Mouse (Mus musculus) skeletal muscle tissue, adult 2 months (tissue): ENCODE data around the gene Gpr108.

Source experiments
- DNase-seq: peaks from one replicate; pipeline ENCODE4 v3.0.0-alpha.2; 2012; ENCODE audit warnings: low read depth, low spot score

Gene Gpr108

DNA sequence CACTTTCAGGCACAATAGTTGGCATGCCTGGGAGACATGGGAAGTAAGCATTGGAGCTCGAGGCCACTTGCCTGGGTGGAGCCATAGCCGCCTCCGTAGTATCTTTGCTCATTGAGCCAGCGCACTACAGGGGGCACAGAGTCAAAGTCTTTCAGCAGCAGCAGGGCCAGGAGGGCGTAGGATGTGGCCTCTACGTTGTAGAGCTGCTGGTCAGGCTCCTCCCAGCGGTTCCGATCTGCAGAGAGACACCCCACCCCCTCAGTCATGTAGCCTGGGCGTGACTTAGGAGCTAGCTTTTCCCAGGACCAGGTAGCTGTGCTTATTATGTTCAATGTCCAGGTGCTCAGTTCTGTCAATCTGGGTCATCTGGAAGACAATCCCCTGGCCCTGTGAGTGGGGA, 36.7 kb downstream of the Gpr108 start:
- DNase-seq = no peak

DNA sequence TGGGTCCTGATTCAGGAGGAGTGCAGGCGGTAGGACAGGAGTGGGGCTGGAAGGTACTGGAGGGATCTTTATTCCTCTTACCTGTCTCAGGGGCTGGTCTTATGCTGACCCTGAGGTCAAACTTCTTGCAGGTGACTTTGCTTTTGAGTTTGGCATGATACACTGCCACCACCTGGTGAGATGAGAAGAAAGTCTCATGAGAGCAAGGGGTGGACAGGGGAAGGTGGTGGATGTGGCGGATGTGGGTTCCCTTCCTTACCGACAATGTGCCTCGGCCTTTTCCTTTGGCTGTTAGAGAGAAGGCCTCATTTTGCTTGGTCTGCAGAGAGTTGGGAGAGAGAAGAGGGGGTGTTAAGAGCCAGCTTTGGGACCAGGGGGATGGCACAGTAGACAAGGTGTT, 38.9 kb downstream of the Gpr108 start:
- DNase-seq = no peak

DNA sequence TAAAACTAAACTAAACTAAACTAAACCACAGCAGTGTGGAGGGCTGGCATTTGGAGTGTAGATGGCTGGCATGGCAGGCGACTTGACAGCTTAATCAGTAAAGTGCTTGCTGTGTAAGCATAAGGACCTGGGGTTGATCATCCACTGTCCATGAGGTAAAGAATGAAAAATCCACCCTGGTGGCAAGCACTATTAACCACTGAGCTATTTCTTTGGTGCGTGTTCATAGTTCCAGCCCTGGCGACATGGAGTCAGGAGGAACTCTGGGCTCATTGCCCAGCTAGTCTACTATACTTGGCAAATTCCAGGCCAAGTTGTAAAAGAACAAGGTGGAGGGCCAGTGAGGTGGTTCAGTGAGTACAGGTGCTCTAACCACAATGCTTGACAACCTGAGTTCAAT, 40.3 kb downstream of the Gpr108 start:
- DNase-seq = no peak

DNA sequence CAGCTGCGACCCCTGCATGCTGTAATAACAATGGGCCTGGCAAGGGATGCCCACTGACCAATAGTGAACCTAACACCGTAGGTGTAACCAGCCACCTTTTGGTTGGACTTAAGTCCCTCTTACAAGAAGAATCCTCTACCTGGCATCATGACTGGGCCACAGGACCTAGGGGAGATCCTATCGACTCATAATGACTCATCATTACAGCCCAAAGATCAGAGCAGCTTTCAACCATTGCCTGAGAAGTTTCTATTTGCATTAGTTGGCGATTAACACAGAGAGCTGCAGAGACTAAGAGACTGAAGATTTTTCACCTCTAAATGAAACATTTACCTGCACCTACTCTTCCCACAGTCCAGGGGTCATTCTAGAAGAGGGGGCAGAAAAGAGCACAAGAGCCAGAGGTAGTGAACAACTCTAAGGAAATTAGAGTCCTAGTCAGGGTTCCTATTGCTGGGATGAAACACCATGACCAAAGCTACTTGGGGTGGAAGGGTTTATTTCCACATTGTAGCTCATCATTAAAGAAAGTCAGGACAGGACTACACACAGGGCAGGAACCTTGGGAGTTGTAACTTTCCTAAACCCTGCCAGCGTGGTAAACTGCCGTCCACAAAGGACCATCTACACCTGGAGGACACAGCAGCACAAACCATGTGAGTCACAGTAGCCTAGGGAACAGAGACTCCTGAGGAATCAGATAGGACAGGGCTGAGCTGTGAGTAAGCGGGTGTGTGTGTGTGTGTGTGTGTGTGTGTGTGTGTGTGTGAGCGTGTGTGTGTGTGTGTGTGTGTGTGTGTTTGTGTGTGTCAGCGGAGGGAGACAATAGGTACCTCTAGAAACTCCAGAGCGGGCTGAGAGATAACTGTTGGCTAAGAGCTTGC, 46.2 kb downstream of the Gpr108 start:
- DNase-seq = no peak

DNA sequence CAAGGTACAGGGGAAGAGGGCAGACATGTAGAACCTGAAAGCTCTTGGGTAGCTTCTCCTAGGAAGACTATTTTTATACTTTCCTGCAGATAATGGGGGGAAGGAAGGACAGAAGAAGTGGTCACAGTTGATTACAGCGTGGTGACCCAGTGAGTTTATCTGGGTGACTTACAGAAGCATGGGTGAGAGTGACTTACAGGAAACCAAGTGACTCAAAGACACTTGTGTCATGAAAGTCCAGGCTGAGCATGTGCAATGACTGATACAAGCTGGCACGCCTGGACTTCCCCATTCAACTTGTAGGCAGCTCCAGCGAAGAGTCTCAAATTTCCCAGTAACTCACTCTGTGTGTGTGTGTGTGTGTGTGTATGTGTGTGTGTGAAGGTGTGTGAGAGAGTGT, 50.0 kb downstream of the Gpr108 start:
- no peak for DNase-seq

DNA sequence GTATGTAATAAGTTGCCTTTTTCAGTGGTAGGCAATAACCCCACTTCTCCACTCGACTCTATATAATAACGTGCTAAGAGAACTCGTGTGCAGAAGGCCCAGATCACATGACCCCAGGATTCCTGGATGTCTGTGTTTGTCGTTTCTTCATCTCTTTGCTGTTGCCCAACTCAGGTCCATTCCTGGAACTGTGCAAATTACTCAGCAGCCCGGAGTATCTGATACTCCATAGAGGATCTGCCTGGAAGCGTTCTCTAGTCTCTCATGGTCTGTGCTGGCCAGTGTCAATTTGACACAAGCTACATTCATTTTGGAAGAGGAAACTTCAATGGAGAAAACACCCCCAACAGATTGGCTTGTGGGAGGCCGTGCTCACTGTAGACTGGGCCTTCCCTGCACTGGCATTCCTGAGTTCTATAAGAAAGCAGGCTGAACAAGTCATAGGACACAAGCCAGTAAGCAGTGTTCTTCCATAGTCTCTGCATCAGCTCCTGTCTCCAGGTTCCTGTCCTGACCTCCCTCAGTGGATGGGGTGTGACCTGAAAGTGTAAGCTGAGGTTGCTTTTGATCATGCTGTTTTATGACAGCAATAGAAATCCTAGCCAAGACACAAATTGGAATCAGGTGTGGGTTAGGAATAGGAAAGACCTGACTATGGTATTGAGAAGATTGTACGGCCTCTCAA, 52.8 kb downstream of the Gpr108 start:
- no peak for DNase-seq

DNA sequence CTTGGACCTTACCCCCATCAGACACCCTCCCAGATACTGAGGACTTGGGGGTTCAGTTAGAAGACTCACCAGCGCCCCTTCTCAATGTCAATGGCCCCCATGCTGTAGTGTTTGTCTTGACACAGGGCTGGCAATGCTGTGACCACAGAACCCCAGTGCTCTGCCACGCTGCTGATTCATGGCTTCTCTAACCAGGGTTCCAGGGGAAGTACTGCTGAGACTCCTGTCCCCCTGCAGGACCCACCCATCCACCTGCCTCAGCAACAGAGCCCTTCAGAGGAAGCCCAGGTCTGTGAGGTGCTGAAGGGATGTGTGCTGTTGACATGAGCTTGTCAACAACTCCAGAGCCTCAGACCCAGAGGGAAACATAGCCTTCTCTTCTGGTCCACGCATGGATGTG, 53.5 kb downstream of the Gpr108 start:
- DNase-seq = no peak

DNA sequence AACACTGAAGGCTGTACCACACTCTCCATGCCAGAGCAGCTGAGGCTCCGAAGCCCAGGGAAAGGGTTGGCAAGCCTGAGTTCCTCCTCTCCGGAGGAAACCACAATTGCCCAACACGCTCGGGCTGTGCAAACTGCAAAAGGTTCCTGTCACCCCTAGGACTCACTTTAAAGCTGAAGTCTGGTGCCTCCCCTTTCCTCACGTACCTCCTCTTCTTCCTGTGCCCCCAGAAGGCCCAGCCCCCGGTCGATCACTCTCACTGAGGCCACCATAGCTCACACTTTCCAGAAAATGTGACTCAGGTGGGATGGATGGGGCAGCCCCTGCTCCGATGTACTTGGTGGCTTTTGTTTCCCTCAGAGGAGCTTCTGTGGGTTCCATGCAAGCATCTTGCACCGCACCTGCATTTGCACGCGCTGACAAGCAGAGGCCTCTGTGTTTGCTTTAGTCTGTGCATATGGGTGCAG, 54.2 kb downstream of the Gpr108 start, which contains the start of gene Tnfsf14:
Gene Tnfsf14, minus strand, starts transcription at position 137 of the 467 bp plus-strand sequence.
- DNase-seq = peak; percentile 18

DNA sequence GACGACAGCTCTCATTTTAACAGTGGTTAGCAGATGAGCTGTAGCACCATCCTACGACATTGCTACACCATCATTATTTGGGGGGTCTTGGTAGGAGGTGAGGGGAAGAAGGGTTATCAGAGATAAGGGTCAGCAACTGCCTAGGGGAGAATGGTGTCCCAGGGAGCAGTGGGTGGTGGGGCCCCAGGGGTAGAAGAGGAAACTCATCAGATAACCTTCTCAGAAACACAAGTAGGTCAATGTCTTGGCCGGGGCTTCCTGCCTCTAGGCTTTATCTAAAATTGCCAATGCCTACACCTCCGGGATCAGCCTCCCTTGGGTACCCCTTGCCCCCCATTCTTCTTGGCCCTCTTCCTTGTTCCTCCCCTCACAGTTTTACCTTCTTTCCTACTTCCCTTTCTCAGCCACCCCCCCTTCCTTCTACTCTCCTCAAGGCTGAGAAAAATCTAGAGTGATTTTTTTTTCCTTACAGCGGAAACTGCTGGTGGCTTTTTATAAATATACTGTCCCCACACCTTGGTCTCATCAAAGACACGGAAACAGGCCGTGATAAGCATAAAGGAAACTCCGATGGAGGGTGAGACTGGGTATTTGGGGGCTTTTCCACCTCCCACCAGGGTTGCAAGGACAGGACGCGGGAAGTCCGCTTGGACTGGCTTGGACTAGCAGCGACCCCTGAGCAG, 59.6 kb downstream of the Gpr108 start:
- no peak for DNase-seq

DNA sequence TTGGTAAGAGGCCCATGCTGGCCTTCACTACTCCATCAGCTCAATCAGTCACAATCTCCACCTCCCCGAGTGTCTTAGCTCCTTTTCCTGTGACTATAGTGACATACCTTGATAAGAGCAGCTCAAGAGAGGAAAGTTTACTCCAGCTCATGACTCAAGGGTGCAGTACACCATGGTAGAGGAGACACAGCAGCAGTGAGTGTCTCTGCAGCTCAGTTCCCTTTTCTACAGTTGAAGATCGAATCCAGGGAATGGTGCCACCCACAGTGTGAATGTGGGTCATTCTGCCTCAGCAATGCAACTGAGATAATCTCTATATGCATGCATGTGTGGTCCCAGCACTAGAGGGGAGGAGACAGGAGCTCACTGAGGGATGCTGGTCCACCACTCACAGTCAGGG, 62.6 kb downstream of the Gpr108 start:
- no peak for DNase-seq
